Mouse (Mus musculus): ENCODE measurements around the gene Scn8a. TPM values are rescaled to one million over a fixed set of nuclear protein-coding genes. Genes with fewer than 3 reads are reported as not detected.
A peak's percentile ranks its signal among the peaks of the same experiment; 100 is the strongest.

Scn8a gene
- polyA plus RNA-seq, 1 experiment from 2014 or later, result 1.3 TPM

DNA sequence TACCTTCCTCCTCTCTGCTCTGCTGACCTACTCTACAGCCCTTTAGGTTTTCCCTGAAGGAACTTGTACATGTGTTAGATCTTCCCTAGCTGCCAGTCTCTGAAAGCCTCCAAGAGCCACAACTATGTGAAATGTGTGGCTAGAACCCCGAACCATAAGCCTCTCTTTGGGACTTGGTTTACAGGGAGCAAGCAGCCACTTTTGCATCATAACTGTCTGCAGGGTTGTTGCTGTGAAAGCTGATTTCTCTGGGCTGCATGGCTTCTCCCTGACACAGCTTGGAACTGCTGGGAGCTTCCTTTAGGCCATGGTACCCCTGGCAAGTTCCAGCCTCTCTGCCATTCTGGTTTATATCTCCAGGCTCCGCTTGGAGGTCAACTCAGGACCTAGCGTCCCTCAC, 132.8 kb downstream of the Scn8a start:
- Histone ChIP-seq H3K9me3 (ENCODE audit: low read depth, low read length) (no peaks in the 10 kb centered on the region), H3K27me3 (ENCODE audit: insufficient read depth, low read length) (0 out of 2 replicates have a peak, but pooled peaks cover 4% of the 10 kb centered on the region), H3K4me2 (no peak overlapping the region), H3K27ac (ENCODE audit: low read depth) (no peak overlapping the region), H3K36me3 (ENCODE audit: insufficient read depth) (no peaks in the 10 kb centered on the region), H3K4me1 (ENCODE audit: insufficient read depth) (0 out of 2 replicates have a peak, but pooled peaks cover 3% of the 10 kb centered on the region), H3K9ac (no peak overlapping the region), H3K4me3 (ENCODE audit: low read depth, low read length) (no peak overlapping the region)
- WGBS, result 88% methylated on average over 3 of the region's 3 CpGs
- DNase-seq, result no peak
- no peak for ATAC-seq (ENCODE audit: insufficient read depth)
- TF ChIP-seq CTCF (IDR thresholded peaks at IDR 0.05; ENCODE audit: low read depth), result no peak

GRCm38 (mm10) chr15:101004538-101004937, 134.9 kb downstream of the Scn8a start:
- no peak for ATAC-seq (ENCODE audit: insufficient read depth)

DNA sequence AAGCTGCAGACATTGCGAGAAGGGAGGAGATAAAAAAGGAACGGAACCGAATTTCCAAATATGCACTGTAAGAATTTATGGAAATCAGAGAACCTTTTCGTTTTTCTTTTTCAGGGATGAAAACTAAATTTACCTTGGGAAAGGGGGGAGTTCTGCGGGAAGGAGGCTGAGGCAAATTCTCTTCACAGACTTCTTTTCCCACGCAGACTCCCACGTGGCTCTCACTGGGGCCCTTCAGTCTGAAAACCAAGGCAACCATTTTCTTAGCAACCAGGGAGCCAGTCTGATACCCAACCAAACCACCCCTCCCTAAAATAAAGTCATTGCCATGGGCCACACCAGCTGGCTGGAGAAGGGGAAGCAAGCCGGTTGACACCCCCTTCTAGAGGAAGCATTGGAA, 136.1 kb downstream of the Scn8a start:
- no peak for DNase-seq
- H3K36me3 ChIP-seq (ENCODE audit: insufficient read depth), result no peaks in the 10 kb centered on the region
- no peak overlapping the region for H3K4me2 ChIP-seq
- 0 out of 2 replicates have a peak, but pooled peaks cover 3% of the 10 kb centered on the region for H3K4me1 ChIP-seq (ENCODE audit: insufficient read depth)
- no peak for ATAC-seq (ENCODE audit: insufficient read depth)
- no peak for TF ChIP-seq CTCF (IDR thresholded peaks at IDR 0.05; ENCODE audit: low read depth)
- no peak overlapping the region for H3K9ac ChIP-seq
- H3K9me3 ChIP-seq (ENCODE audit: low read depth, low read length), result no peaks in the 10 kb centered on the region
- no peak overlapping the region for H3K27ac ChIP-seq (ENCODE audit: low read depth)
- 81% methylated on average over 8 of the region's 8 CpGs for WGBS
- H3K4me3 ChIP-seq (ENCODE audit: low read depth, low read length), result no peak overlapping the region
- 0 out of 2 replicates have a peak, but pooled peaks cover 4% of the 10 kb centered on the region for H3K27me3 ChIP-seq (ENCODE audit: insufficient read depth, low read length)

More at GRCm38 (mm10) chr15:101004538-101004937, 134.9 kb downstream of the Scn8a start:
- DNase-seq, result no peak
- Histone ChIP-seq H3K9me3 (ENCODE audit: low read depth, low read length) (no peaks in the 10 kb centered on the region), H3K4me1 (ENCODE audit: insufficient read depth) (0 out of 2 replicates have a peak, but pooled peaks cover 3% of the 10 kb centered on the region), H3K27me3 (ENCODE audit: insufficient read depth, low read length) (0 out of 2 replicates have a peak, but pooled peaks cover 4% of the 10 kb centered on the region), H3K36me3 (ENCODE audit: insufficient read depth) (no peaks in the 10 kb centered on the region), H3K27ac (ENCODE audit: low read depth) (no peak overlapping the region), H3K4me2 (no peak overlapping the region), H3K4me3 (ENCODE audit: low read depth, low read length) (no peak overlapping the region), H3K9ac (no peak overlapping the region)
- no peak for TF ChIP-seq CTCF (IDR thresholded peaks at IDR 0.05; ENCODE audit: low read depth)
- WGBS, result 69% methylated on average over 3 of the region's 3 CpGs

GRCm38 (mm10) chr15:101006251-101007040, 136.8 kb downstream of the Scn8a start:
- 13% methylated on average over 14 of the region's 15 CpGs for WGBS
- Histone ChIP-seq H3K9me3 (ENCODE audit: low read depth, low read length) (no peaks in the 10 kb centered on the region), H3K36me3 (ENCODE audit: insufficient read depth) (no peaks in the 10 kb centered on the region), H3K27me3 (ENCODE audit: insufficient read depth, low read length) (0 out of 2 replicates have a peak, but pooled peaks cover 4% of the 10 kb centered on the region), H3K4me3 (ENCODE audit: low read depth, low read length) (peak overlapping the region; percentile 37), H3K4me1 (ENCODE audit: insufficient read depth) (0 out of 2 replicates have a peak, but pooled peaks cover 3% of the 10 kb centered on the region), H3K9ac (peak overlapping the region; percentile 13), H3K27ac (ENCODE audit: low read depth) (no peak overlapping the region), H3K4me2 (peak overlapping the region; percentile 60)
- peak; percentile 75 for DNase-seq
- TF ChIP-seq CTCF (IDR thresholded peaks at IDR 0.05; ENCODE audit: low read depth), result no peak
- ATAC-seq (ENCODE audit: insufficient read depth), result peak; percentile 92

GRCm38 (mm10) chr15:101007236-101007635, 137.6 kb downstream of the Scn8a start:
- 0 out of 2 replicates have a peak, but pooled peaks cover 4% of the 10 kb centered on the region for H3K27me3 ChIP-seq (ENCODE audit: insufficient read depth, low read length)
- no peak for DNase-seq
- no peak overlapping the region for H3K9ac ChIP-seq
- no peak overlapping the region for H3K4me3 ChIP-seq (ENCODE audit: low read depth, low read length)
- WGBS, result 67% methylated on average over 7 of the region's 7 CpGs
- no peak for TF ChIP-seq CTCF (IDR thresholded peaks at IDR 0.05; ENCODE audit: low read depth)
- H3K4me1 ChIP-seq (ENCODE audit: insufficient read depth), result 0 out of 2 replicates have a peak, but pooled peaks cover 3% of the 10 kb centered on the region
- ATAC-seq (ENCODE audit: insufficient read depth), result no peak
- H3K36me3 ChIP-seq (ENCODE audit: insufficient read depth), result no peaks in the 10 kb centered on the region
- H3K4me2 ChIP-seq, result peak overlapping the region; percentile 60
- no peaks in the 10 kb centered on the region for H3K9me3 ChIP-seq (ENCODE audit: low read depth, low read length)
- H3K27ac ChIP-seq (ENCODE audit: low read depth), result no peak overlapping the region

GRCm38 (mm10) chr15:101008386-101009010, 138.8 kb downstream of the Scn8a start:
- H3K27ac ChIP-seq (ENCODE audit: low read depth), result no peak overlapping the region
- no peaks in the 10 kb centered on the region for H3K9me3 ChIP-seq (ENCODE audit: low read depth, low read length)
- TF ChIP-seq CTCF (IDR thresholded peaks at IDR 0.05; ENCODE audit: low read depth), result no peak
- H3K4me3 ChIP-seq (ENCODE audit: low read depth, low read length), result no peak overlapping the region
- DNase-seq, result peak; percentile 78
- H3K27me3 ChIP-seq (ENCODE audit: insufficient read depth, low read length), result 0 out of 2 replicates have a peak, but pooled peaks cover 4% of the 10 kb centered on the region
- ATAC-seq (ENCODE audit: insufficient read depth), result no peak
- no peaks in the 10 kb centered on the region for H3K36me3 ChIP-seq (ENCODE audit: insufficient read depth)
- no peak overlapping the region for H3K9ac ChIP-seq
- H3K4me1 ChIP-seq (ENCODE audit: insufficient read depth), result 0 out of 2 replicates have a peak, but pooled peaks cover 3% of the 10 kb centered on the region
- peak overlapping the region; percentile 24; the same call in 1 of the 2 replicates for H3K4me2 ChIP-seq
- 51% methylated on average over 14 of the region's 14 CpGs for WGBS

DNA sequence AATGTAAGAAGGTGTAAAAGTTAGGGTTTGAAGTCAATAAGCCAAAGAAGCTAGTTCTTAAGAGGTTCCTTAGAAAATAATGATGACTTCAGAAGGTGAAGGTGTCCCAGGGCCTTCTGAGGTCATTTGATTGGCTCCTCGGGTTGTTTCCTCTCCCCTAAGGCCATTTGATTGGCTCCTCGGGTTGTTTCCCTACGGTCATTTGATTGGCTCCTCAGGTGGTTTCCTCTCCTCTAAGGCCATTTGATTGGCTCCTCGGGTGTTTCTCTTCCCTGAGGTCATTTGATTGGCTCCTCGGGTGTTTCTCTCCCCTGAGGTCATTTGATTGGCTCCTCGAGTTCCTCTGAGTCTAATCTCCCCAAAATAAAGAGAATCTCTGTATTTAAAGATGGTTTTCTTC, 141.7 kb downstream of the Scn8a start:
- no peak overlapping the region for H3K4me3 ChIP-seq (ENCODE audit: low read depth, low read length)
- WGBS, result 68% methylated on average over 6 of the region's 6 CpGs
- ATAC-seq (ENCODE audit: insufficient read depth), result no peak

More for the DNA sequence above, 141.7 kb downstream of the Scn8a start:
- Histone ChIP-seq H3K27ac (ENCODE audit: low read depth) (no peak overlapping the region), H3K27me3 (ENCODE audit: insufficient read depth, low read length) (0 out of 2 replicates have a peak, but pooled peaks cover 4% of the 10 kb centered on the region), H3K4me1 (ENCODE audit: insufficient read depth) (0 out of 2 replicates have a peak, but pooled peaks cover 3% of the 10 kb centered on the region), H3K9me3 (ENCODE audit: low read depth, low read length) (no peaks in the 10 kb centered on the region), H3K4me2 (no peak overlapping the region), H3K9ac (no peak overlapping the region), H3K36me3 (ENCODE audit: insufficient read depth) (no peaks in the 10 kb centered on the region)
- no peak for DNase-seq
- TF ChIP-seq CTCF (IDR thresholded peaks at IDR 0.05; ENCODE audit: low read depth), result no peak
